Mouse (Mus musculus) bone marrow macrophage, adult 2 months (primary cell): ENCODE results near the gene Nat8.
"Not testable (repeated sequence)": the region's sequence is repeated elsewhere in the genome, so short reads cannot be mapped to it uniquely, and the experiment has no call there.

ENCODE experiments used
- CTCF ChIP-seq: IDR thresholded peaks from 2 replicates; pipeline ENCODE4 v1.5.1; 2012; ENCODE audit warnings: low read depth, mild to moderate bottlenecking, low read length, moderate library complexity
- POLR2A ChIP-seq: IDR thresholded peaks from 2 replicates; pipeline ENCODE4 v1.6.1; 2012; ENCODE audit warnings: mild to moderate bottlenecking, low read depth, low read length, borderline replicate concordance

GRCm38 (mm10) chr6:85869006-85869405, 37.1 kb upstream of the Nat8 start, which contains the start of gene Nat8f2:
- not testable (repeated sequence) for TF ChIP-seq POLR2A, CTCF
